Mouse (Mus musculus): ENCODE results near the gene Rnf213.

DNA sequence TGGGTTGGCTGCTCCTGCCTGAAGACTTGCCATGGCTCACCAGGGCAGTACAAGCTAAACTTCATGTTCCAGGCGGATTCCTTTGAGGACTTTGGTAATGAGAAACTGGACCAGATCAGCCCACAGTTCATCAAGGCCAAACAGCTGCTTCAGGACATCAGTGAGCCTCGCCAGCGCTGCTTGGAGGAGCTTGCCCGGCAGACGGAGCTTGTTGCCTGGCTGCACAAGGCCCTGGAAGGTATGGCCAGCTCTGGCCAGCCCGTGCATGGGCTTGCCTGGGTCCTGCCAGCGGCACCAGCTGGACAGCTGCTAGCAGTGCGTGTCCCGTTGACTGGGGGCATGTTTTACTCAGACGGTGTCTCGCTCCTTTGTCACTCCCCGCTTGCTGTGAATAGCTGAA lies 38.6 kb downstream of the Rnf213 start:
- no peak for TF ChIP-seq POLR2A (IDR thresholded peaks at IDR 0.05; ENCODE audit: control insufficient read depth, extremely low read depth, insufficient read depth, low read length, poor library complexity)
- TF ChIP-seq CTCF (IDR thresholded peaks at IDR 0.05; ENCODE audit: borderline replicate concordance, control insufficient read depth, extremely low read depth, insufficient read depth, low read length, poor library complexity) = no peak

Measured in thymus, adult 2 months (tissue).